Mouse (Mus musculus) ovary, postnatal 10 days (tissue): Measurements from ENCODE around the gene Fbxl2.

ENCODE experiments used
- DNase-seq: peaks from one replicate; pipeline ENCODE4 v3.0.0; 2022; ENCODE audit warnings: low spot score

Gene Fbxl2

GRCm38 (mm10) chr9:113915789-113916188 lies 130.2 kb downstream of the Fbxl2 start:
- DNase-seq = no peak
